Mouse (Mus musculus) MEL (cell line): ENCODE data around the gene Arhgap29. TPM values are rescaled to one million over a fixed set of nuclear protein-coding genes. Genes with fewer than 3 reads are reported as not detected.

Experiments used
- DNase-seq: peaks from one replicate; pipeline ENCODE4 v3.0.0; 2011; ENCODE audit warnings: low read depth, low spot score
- H3K27ac ChIP-seq: 2 replicates; pipeline ENCODE4 v1.5.1; 2012; ENCODE audit warnings: low read depth, mild to moderate bottlenecking, control low read depth, low read length, moderate library complexity; ENCODE audit not compliant: control insufficient read depth
- H3K27me3 ChIP-seq, 2 experiments: fragments of 150-350 bp in 1 of 2; sonication (generic) in 1 of 2; 2 replicates each; pipeline ENCODE4 v1.6.1; 2012; ENCODE audit warnings: low read length in 2 of 2, mild to moderate bottlenecking in 2 of 2, improper control_type of control experiment in 1 of 2, moderate library complexity in 1 of 2; ENCODE audit not compliant: insufficient read depth in 2 of 2, control insufficient read depth in 1 of 2
- H3K36me3 ChIP-seq, 2 experiments: 2 replicates each; pipeline ENCODE4 v1.6.1; 2012 to 2014; ENCODE audit warnings: low read length in 2 of 2, improper control_type of control experiment in 1 of 2, inconsistent platforms in 1 of 2, mild to moderate bottlenecking in 1 of 2; ENCODE audit not compliant: insufficient read depth in 2 of 2, control insufficient read depth in 1 of 2
- H3K4me1 ChIP-seq, 2 experiments: fragments of 150-350 bp in 1 of 2; sonication (generic) in 1 of 2; 2 replicates each; pipeline ENCODE4 v1.6.1; 2012; ENCODE audit warnings: low read length in 2 of 2, improper control_type of control experiment in 1 of 2, mild to moderate bottlenecking in 1 of 2; ENCODE audit not compliant: insufficient read depth in 2 of 2, control insufficient read depth in 1 of 2
- H3K4me3 ChIP-seq, 2 experiments: fragments of 150-350 bp in 1 of 2; sonication (generic) in 1 of 2; 2 replicates each; pipeline ENCODE4 v1.5.1; 2012; ENCODE audit warnings: low read depth in 2 of 2, low read length in 2 of 2, mild to moderate bottlenecking in 2 of 2, moderate library complexity in 2 of 2, control low read depth in 1 of 2, improper control_type of control experiment in 1 of 2; ENCODE audit not compliant: control insufficient read depth in 1 of 2, insufficient read depth in 1 of 2
- H3K79me2 ChIP-seq: 2 replicates; pipeline ENCODE4 v1.6.1; 2012; ENCODE audit warnings: mild to moderate bottlenecking, low read length, moderate library complexity; ENCODE audit not compliant: control insufficient read depth, poor library complexity, insufficient read depth
- H3K9ac ChIP-seq: 2 replicates; pipeline ENCODE4 v1.6.1; 2012; ENCODE audit warnings: low read depth, mild to moderate bottlenecking, control low read depth, low read length, moderate library complexity; ENCODE audit not compliant: control insufficient read depth, poor library complexity, severe bottlenecking
- H3K9me3 ChIP-seq: fragments of 150-350 bp; sonication (generic); replicated peaks from 2 replicates; pipeline ENCODE4 v1.6.1; 2012; ENCODE audit warnings: mild to moderate bottlenecking, low read length, improper control_type of control experiment, moderate library complexity; ENCODE audit not compliant: insufficient read depth
- BHLHE40 ChIP-seq: IDR thresholded peaks from 2 replicates; pipeline ENCODE4 v1.6.1; 2012; ENCODE audit warnings: low read depth, mild to moderate bottlenecking, inconsistent platforms, low read length, improper control_type of control experiment, borderline replicate concordance
- CHD2 ChIP-seq: IDR thresholded peaks from 2 replicates; pipeline ENCODE4 v1.6.1; 2011; ENCODE audit warnings: low read length, improper control_type of control experiment
- CTCF ChIP-seq, 3 experiments: IDR thresholded peaks in 2 of 3; conservative IDR thresholded peaks in 1 of 3; 2 replicates each; pipeline ENCODE4 v1.5.1; 2011 to 2012; ENCODE audit warnings: low read length in 3 of 3, low read depth in 2 of 3, mild to moderate bottlenecking in 2 of 3, improper control_type of control experiment in 1 of 3, inconsistent platforms in 1 of 3, mixed read lengths in 1 of 3, moderate library complexity in 1 of 3; ENCODE audit not compliant: control insufficient read depth in 1 of 3, insufficient read depth in 1 of 3, poor library complexity in 1 of 3, severe bottlenecking in 1 of 3
- ELF1 ChIP-seq: IDR thresholded peaks from 2 replicates; pipeline ENCODE4 v1.6.1; 2014; ENCODE audit warnings: low read depth, mild to moderate bottlenecking, inconsistent platforms, low read length, improper control_type of control experiment, moderate library complexity
- ETS1 ChIP-seq: IDR thresholded peaks from 2 replicates; pipeline ENCODE4 v1.6.1; 2012; ENCODE audit warnings: low read depth, mild to moderate bottlenecking, inconsistent platforms, low read length, improper control_type of control experiment, moderate library complexity
- GATA1 ChIP-seq: IDR thresholded peaks from 2 replicates; pipeline ENCODE4 v1.6.1; 2011; ENCODE audit warnings: low read depth, low read length, improper control_type of control experiment
- HCFC1 ChIP-seq: IDR thresholded peaks from 2 replicates; pipeline ENCODE4 v1.6.1; 2012; ENCODE audit warnings: low read depth, mild to moderate bottlenecking, inconsistent platforms, low read length, improper control_type of control experiment, moderate library complexity
- JUND ChIP-seq: IDR thresholded peaks from 2 replicates; pipeline ENCODE4 v1.6.1; 2011; ENCODE audit warnings: low read depth, mild to moderate bottlenecking, improper control_type of control experiment, low read length
- KAT2A ChIP-seq: conservative IDR thresholded peaks from 2 replicates; pipeline ENCODE4 v1.6.1; 2012; ENCODE audit warnings: low read depth, low read length, improper control_type of control experiment, inconsistent platforms
- MAFK ChIP-seq: IDR thresholded peaks from 2 replicates; pipeline ENCODE4 v1.6.1; 2011; ENCODE audit warnings: low read depth, mild to moderate bottlenecking, low read length, improper control_type of control experiment, borderline replicate concordance
- MXI1 ChIP-seq: IDR thresholded peaks from 2 replicates; pipeline ENCODE4 v1.6.1; 2011; ENCODE audit warnings: mild to moderate bottlenecking, low read depth, low read length, improper control_type of control experiment
- NRF1 ChIP-seq: IDR thresholded peaks from 2 replicates; pipeline ENCODE4 v1.6.1; 2014; ENCODE audit warnings: low read depth, mild to moderate bottlenecking, inconsistent platforms, low read length, improper control_type of control experiment, moderate library complexity; ENCODE audit not compliant: poor library complexity, insufficient read depth, severe bottlenecking
- POLR2AphosphoS2 ChIP-seq: IDR thresholded peaks from 2 replicates; pipeline ENCODE4 v1.6.1; 2011; ENCODE audit warnings: low read length, improper control_type of control experiment
- RAD21 ChIP-seq: IDR thresholded peaks from 2 replicates; pipeline ENCODE4 v1.6.1; 2011; ENCODE audit warnings: mild to moderate bottlenecking, low read depth, low read length, improper control_type of control experiment
- SIN3A ChIP-seq: IDR thresholded peaks from 2 replicates; pipeline ENCODE4 v1.6.1; 2012; ENCODE audit warnings: low read length, improper control_type of control experiment, inconsistent platforms
- SMC3 ChIP-seq: IDR thresholded peaks from 2 replicates; pipeline ENCODE4 v1.6.1; 2011; ENCODE audit warnings: low read depth, low read length, improper control_type of control experiment
- TAL1 ChIP-seq: IDR thresholded peaks from 2 replicates; pipeline ENCODE4 v1.6.1; 2012; ENCODE audit warnings: mild to moderate bottlenecking, inconsistent platforms, low read length, moderate library complexity, mixed read lengths
- TCF12 ChIP-seq: IDR thresholded peaks from 2 replicates; pipeline ENCODE4 v1.6.1; 2014; ENCODE audit warnings: low read depth, mild to moderate bottlenecking, inconsistent platforms, low read length, improper control_type of control experiment, moderate library complexity
- USF2 ChIP-seq, 2 experiments: IDR thresholded peaks; 2 replicates each; pipeline ENCODE4 v1.6.1; 2011 to 2012; ENCODE audit warnings: improper control_type of control experiment in 2 of 2, low read length in 2 of 2, borderline replicate concordance in 1 of 2, inconsistent platforms in 1 of 2, low read depth in 1 of 2, mild to moderate bottlenecking in 1 of 2; ENCODE audit not compliant: insufficient read depth in 1 of 2
- ZC3H11A ChIP-seq: IDR thresholded peaks from 2 replicates; pipeline ENCODE4 v1.6.1; 2012; ENCODE audit warnings: low read depth, mild to moderate bottlenecking, inconsistent platforms, low read length, improper control_type of control experiment
- polyA plus RNA-seq, 2 experiments: library from polyadenylated mRNA; stranded (reverse) in 1 of 2; unstranded in 1 of 2; fragments of >175 nt in 1 of 2; fragments of >200 nt in 1 of 2; gene quantifications; 2 replicates each; pipeline versions ENCODE4 v1.2.1 to v1.2.4; 2012; ENCODE audit warnings: low replicate concordance in 2 of 2, low read depth in 1 of 2; ENCODE audit not compliant: insufficient read length in 2 of 2, insufficient read depth in 1 of 2, missing spikeins in 1 of 2
- total RNA-seq: library from RNA; depleted of rRNA; stranded (reverse); fragments of 300-350 nt; gene quantifications from 2 replicates; pipeline ENCODE4 v1.2.3, GENCODE M21; 2012

Gene Arhgap29
- total and polyA plus RNA-seq, 3 experiments, result 0.19 to 0.23 TPM; not detected in 1

DNA sequence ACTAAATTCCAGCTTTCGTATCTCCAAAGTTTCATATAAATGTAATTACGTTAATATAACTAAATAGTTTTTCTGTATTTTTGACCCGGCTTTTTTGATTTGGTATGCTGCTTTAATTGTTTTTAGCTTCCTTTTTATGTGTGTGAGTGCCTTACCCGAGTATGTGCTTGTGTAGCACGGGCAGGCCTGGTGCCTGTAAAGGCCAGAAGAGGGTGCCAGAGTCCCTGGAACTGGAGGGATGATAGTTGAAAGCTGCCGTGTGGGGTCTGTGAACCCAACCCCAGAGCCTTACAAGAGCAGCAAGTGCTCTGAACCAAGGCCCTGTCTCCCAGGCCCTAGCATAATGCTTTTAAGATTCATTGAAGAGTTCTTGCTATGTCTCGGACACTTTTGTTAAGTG is 4.4 kb downstream of the Arhgap29 start (continued):
- TF ChIP-seq NRF1, result no peak
- no peak for TF ChIP-seq MXI1
- TF ChIP-seq SIN3A, result no peak
- no peak for TF ChIP-seq MAFK
- no peak for TF ChIP-seq ETS1
- no peak for TF ChIP-seq TAL1
- no peak for TF ChIP-seq KAT2A

DNA sequence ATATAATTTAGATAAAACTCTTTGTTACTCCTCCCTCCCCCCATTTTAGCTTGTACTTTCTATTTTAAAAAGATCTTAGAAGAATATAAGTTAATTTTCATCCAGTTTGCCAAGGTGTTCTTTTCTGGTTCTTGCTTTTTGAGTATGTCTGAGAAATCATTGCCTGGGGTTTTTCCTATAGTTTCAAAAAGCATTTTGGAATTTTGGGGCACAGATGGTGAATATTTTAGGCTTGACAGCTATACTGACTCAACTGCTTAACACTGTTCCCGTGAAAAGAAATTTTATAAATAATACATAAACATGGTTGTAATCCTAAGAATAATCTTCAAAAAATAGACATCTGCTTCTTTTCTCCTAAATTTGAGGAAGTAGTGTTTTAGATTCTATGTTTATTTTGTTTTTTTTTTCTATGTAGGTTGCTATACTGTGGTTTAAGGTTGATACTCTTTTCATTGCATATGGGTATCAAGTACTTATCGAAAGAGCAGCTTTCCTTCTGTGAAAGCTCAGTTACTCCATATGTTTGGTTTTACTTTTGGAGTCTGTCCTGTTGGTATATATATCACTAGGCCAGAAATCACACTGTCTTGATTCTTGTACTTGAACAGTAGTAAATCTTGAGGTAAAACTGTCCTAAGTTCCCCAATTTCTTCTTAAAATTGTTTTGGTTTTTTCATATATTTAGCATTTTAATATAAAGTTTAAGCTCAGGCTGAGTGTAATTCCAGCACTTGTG is 5.4 kb downstream of the Arhgap29 start:
- Histone ChIP-seq H3K9ac (no peak overlapping the region), H3K27ac (no peak overlapping the region), H3K9me3 (no peaks in the 10 kb centered on the region), H3K79me2 (no peaks in the 10 kb centered on the region), H3K27me3 (no peaks in the 10 kb centered on the region), H3K36me3 (no peaks in the 10 kb centered on the region), H3K4me3 (no peak overlapping the region), H3K4me1 (no peaks in the 10 kb centered on the region)
- no peak for DNase-seq
- TF ChIP-seq ETS1, result no peak
- TF ChIP-seq POLR2AphosphoS2, result no peak
- no peak for TF ChIP-seq SMC3
- no peak for TF ChIP-seq ELF1
- TF ChIP-seq TCF12, result no peak
- TF ChIP-seq BHLHE40, result no peak
- no peak for TF ChIP-seq SIN3A
- no peak for TF ChIP-seq ZC3H11A
- no peak for TF ChIP-seq NRF1
- no peak for TF ChIP-seq JUND
- no peak for TF ChIP-seq HCFC1
- no peak for TF ChIP-seq CHD2
- TF ChIP-seq USF2 (IDR thresholded peaks at IDR 0.05; ENCODE audit: borderline replicate concordance in 1 of 2, insufficient read depth in 1 of 2, low read depth in 1 of 2, low read length in 2 of 2), result no peak
- no peak for TF ChIP-seq CTCF (IDR thresholded peaks at IDR 0.05 in 2 of 3, conservative IDR thresholded peaks at IDR 0.05 in 1 of 3; ENCODE audit: control insufficient read depth in 1 of 3, insufficient read depth in 1 of 3, low read depth in 2 of 3, low read length in 3 of 3, poor library complexity in 1 of 3, severe bottlenecking in 1 of 3)
- TF ChIP-seq MXI1, result no peak
- TF ChIP-seq GATA1, result no peak
- no peak for TF ChIP-seq RAD21
